27 mouse cellular contexts compared by ENCODE assay signal in genomic region chr14:122511519-122511918, GRCm38 (mm10). TPM values are rescaled to one million over a fixed set of nuclear protein-coding genes. Genes with fewer than 3 reads are reported as not detected.
DNase-seq lines count a peak whose midpoint lies in the region; ATAC-seq and TF ChIP-seq lines count a peak whose summit lies in the region.
"Had no signal": no experiment of that assay in that cellular context is flagged by ENCODE, and none has a peak within 500 bp of the region (broad histone marks: within the 10 kb centered on the region; RNA-seq: fewer than 3 reads in every experiment).

No protein-coding gene starts in this region.

- no peak for TF ChIP-seq POLR2A in liver, adult 2 months (IDR thresholded peaks at IDR 0.05; ENCODE audit: extremely low read depth, insufficient read depth, low read length)

- H3K4me3 ChIP-seq in liver, adult 2 months (ENCODE audit: insufficient read depth, low read depth, low read length): no peak overlapping the region
- H3K4me3 ChIP-seq in lung, postnatal 0 days (ENCODE audit: low read depth, low read length): no peak overlapping the region
- no peak overlapping the region for H3K4me3 ChIP-seq in stomach, embryonic 15.5 days (replicated peaks)
- H3K4me3 ChIP-seq: embryonic facial prominence, embryonic 15.5 days; erythroblast, embryonic 14.5 days; forebrain, embryonic 10.5 days; heart, embryonic 12.5 days; hindbrain, embryonic 10.5 days had no signal

- no peak overlapping the region for H3K4me2 ChIP-seq in lung, postnatal 0 days (replicated peaks; ENCODE audit: low read depth, low read length)
- H3K4me2 ChIP-seq in stomach, embryonic 15.5 days: no peak overlapping the region
- H3K4me2 ChIP-seq: embryonic facial prominence, embryonic 15.5 days; heart, embryonic 12.5 days; hindbrain, embryonic 14.5 days had no signal

- H3K27me3 ChIP-seq in liver, adult 2 months (ENCODE audit: control insufficient read depth, insufficient read depth, low read length): no peaks in the 10 kb centered on the region; the same call in 1 of the 2 replicates
- 0 out of 2 replicates have a peak, but pooled peaks cover 3% of the 10 kb centered on the region for H3K27me3 ChIP-seq in lung, postnatal 0 days (replicated peaks; ENCODE audit: insufficient read depth, low read length)
- no peaks in the 10 kb centered on the region for H3K27me3 ChIP-seq in stomach, embryonic 15.5 days (replicated peaks)
- H3K27me3 ChIP-seq: embryonic facial prominence, embryonic 15.5 days had no signal

- no peak for TF ChIP-seq EP300 in lung, postnatal 0 days (IDR thresholded peaks at IDR 0.05)

- peaks cover 4% of the 10 kb centered on the region; the same call in 1 of the 2 replicates for H3K4me1 ChIP-seq in liver, adult 2 months (ENCODE audit: control insufficient read depth, insufficient read depth, low read length)
- H3K4me1 ChIP-seq in lung, postnatal 0 days (ENCODE audit: insufficient read depth, low read depth, low read length): no peaks in the 10 kb centered on the region
- H3K4me1 ChIP-seq in stomach, embryonic 15.5 days: no peaks in the 10 kb centered on the region
- H3K4me1 ChIP-seq: embryonic facial prominence, embryonic 15.5 days; forebrain, embryonic 10.5 days; heart, embryonic 12.5 days; hindbrain, embryonic 10.5 days had no signal

- no peaks in the 10 kb centered on the region for H3K36me3 ChIP-seq in liver, adult 2 months (ENCODE audit: control insufficient read depth, insufficient read depth, low read length)
- no peaks in the 10 kb centered on the region for H3K36me3 ChIP-seq in lung, postnatal 0 days (ENCODE audit: insufficient read depth, low read length)
- no peaks in the 10 kb centered on the region for H3K36me3 ChIP-seq in stomach, embryonic 15.5 days
- H3K36me3 ChIP-seq: embryonic facial prominence, embryonic 15.5 days; forebrain, embryonic 10.5 days; heart, embryonic 12.5 days; hindbrain, embryonic 10.5 days had no signal

- peak; percentile 94 for DNase-seq in liver, adult 2 months (ENCODE audit: extremely low read depth, low read depth, low spot score)
- DNase-seq in liver: no peak
- no peak for DNase-seq in lung, postnatal 0 days (ENCODE audit: low spot score)
- no peak for DNase-seq in lung, postnatal 14 days
- DNase-seq in left cerebral cortex, adult 11 months (ENCODE audit: low spot score): no peak
- no peak for DNase-seq in right cerebral cortex, adult 2 months (ENCODE audit: low spot score in 2 of 2)
- DNase-seq: adrenal gland, adult 8-10 months; adrenal gland, postnatal 36 days; cerebellum, adult 8-10 months; cerebellum, postnatal 14 days; embryo, embryonic 11 days; gastrocnemius, postnatal 10 days had no signal

- H3K9me3 ChIP-seq in lung, postnatal 0 days (ENCODE audit: low read length): no peaks in the 10 kb centered on the region
- no peaks in the 10 kb centered on the region for H3K9me3 ChIP-seq in stomach, embryonic 15.5 days
- H3K9me3 ChIP-seq: embryonic facial prominence, embryonic 15.5 days; forebrain, embryonic 10.5 days; heart, embryonic 12.5 days; hindbrain, embryonic 10.5 days had no signal

- TF ChIP-seq CTCF in liver, adult 2 months (IDR thresholded peaks at IDR 0.05; ENCODE audit: low read depth, low read length): no peak
- no peak for TF ChIP-seq CTCF in lung, postnatal 0 days (IDR thresholded peaks at IDR 0.05)

- WGBS in liver, adult 2 months: 17% methylated on average over 3 of the region's 3 CpGs
- 31% methylated on average over 3 of the region's 3 CpGs for WGBS in lung, postnatal 0 days
- 43% methylated on average over 3 of the region's 3 CpGs for WGBS in stomach, embryonic 15.5 days

- no peak overlapping the region for H3K27ac ChIP-seq in liver, adult 2 months (replicated peaks; ENCODE audit: insufficient read depth, low read depth, low read length)
- no peak overlapping the region for H3K27ac ChIP-seq in lung, postnatal 0 days (ENCODE audit: low read length)
- H3K27ac ChIP-seq in stomach, embryonic 15.5 days: no peak overlapping the region
- H3K27ac ChIP-seq: embryonic facial prominence, embryonic 15.5 days; forebrain, embryonic 10.5 days; hindbrain, embryonic 10.5 days; hindbrain, embryonic 14.5 days had no signal

- peak; percentile 21; the same call in 1 of the 2 replicates for ATAC-seq in lung, postnatal 0 days
- peak; percentile 78 for ATAC-seq in stomach, embryonic 15.5 days (ENCODE audit: insufficient read depth, low FRiP score, low read depth)
- ATAC-seq: forebrain, embryonic 14.5 days had no signal

- H3K9ac ChIP-seq in liver, adult 2 months (ENCODE audit: low read depth, low read length): no peak overlapping the region
- no peak overlapping the region for H3K9ac ChIP-seq in lung, postnatal 0 days (replicated peaks; ENCODE audit: low read depth)
- no peak overlapping the region for H3K9ac ChIP-seq in stomach, embryonic 15.5 days
- H3K9ac ChIP-seq: embryonic facial prominence, embryonic 15.5 days; heart, embryonic 12.5 days; hindbrain, embryonic 14.5 days had no signal

- no peaks in the 10 kb centered on the region for H3K79me2 ChIP-seq in liver, adult 2 months (ENCODE audit: control insufficient read depth, insufficient read depth, low read length)

RNA-seq across cellular contexts. Expression of gene Gm10837, which starts 21.1 kb away (rescaled TPM):
- not detected in 2 replicates for total RNA-seq in liver, adult 2 months (2014; rRNA removed)
- polyA plus RNA-seq in liver, adult 2 months (2012; rRNA removed): not detected in 2 replicates
- not detected in 2 replicates for polyA plus RNA-seq in lung, postnatal 0 days (2015; fragmentation: Nextera tagmentation; extraction: Ambion mirVana)
- not detected in 2 replicates for polyA plus RNA-seq in stomach, embryonic 15.5 days (2015; fragmentation: Nextera tagmentation; extraction: Ambion mirVana)
- total RNA-seq: adrenal gland, adult 8-10 months; adrenal gland, postnatal 36 days; common myeloid progenitor, adult 5-6 weeks; ES-E14; gastrocnemius, postnatal 10 days; gastrocnemius, postnatal 4 days; heart, adult 8-10 months; heart, postnatal 25 days had no signal
- polyA plus RNA-seq: embryonic facial prominence, embryonic 11.5 days; embryonic facial prominence, embryonic 15.5 days; erythroblast, embryonic 14.5 days; heart, embryonic 12.5 days; heart, embryonic 16.5 days had no signal

RNA-seq across cellular contexts. Expression of gene Pcca, which starts 22.6 kb away (rescaled TPM):
- total RNA-seq in liver, adult 2 months (2014; rRNA removed): 46.7 and 54.1 TPM in 2 replicates
- polyA plus RNA-seq in liver, adult 2 months (2012; rRNA removed): 26.3 and 28.8 TPM in 2 replicates
- polyA plus RNA-seq in lung, postnatal 0 days (2015; fragmentation: Nextera tagmentation; extraction: Ambion mirVana): 10.4 and 16.2 TPM in 2 replicates
- polyA plus RNA-seq in stomach, embryonic 15.5 days (2015; fragmentation: Nextera tagmentation; extraction: Ambion mirVana): 19.2 and 20.2 TPM in 2 replicates

RNA-seq across cellular contexts. Expression of gene Zic2, which starts 36.3 kb away (rescaled TPM):
- not detected in 2 replicates for total RNA-seq in liver, adult 2 months (2014; rRNA removed)
- polyA plus RNA-seq in liver, adult 2 months (2012; rRNA removed): not detected in 2 replicates
- polyA plus RNA-seq in lung, postnatal 0 days (2015; fragmentation: Nextera tagmentation; extraction: Ambion mirVana): 0.05 TPM in 1 of 2 replicates, not detected in the other
- polyA plus RNA-seq in stomach, embryonic 15.5 days (2015; fragmentation: Nextera tagmentation; extraction: Ambion mirVana): not detected in 2 replicates
- total RNA-seq: common myeloid progenitor, adult 5-6 weeks; gastrocnemius, postnatal 10 days; heart, postnatal 25 days had no signal
- polyA plus RNA-seq: erythroblast, embryonic 14.5 days; heart, embryonic 12.5 days; heart, embryonic 16.5 days had no signal

RNA-seq across cellular contexts. Expression of gene Zic5, which starts 46.0 kb away (rescaled TPM):
- not detected in 2 replicates for total RNA-seq in liver, adult 2 months (2014; rRNA removed)
- polyA plus RNA-seq in liver, adult 2 months (2012; rRNA removed): not detected in 2 replicates
- polyA plus RNA-seq in lung, postnatal 0 days (2015; fragmentation: Nextera tagmentation; extraction: Ambion mirVana): not detected in 2 replicates
- not detected in 2 replicates for polyA plus RNA-seq in stomach, embryonic 15.5 days (2015; fragmentation: Nextera tagmentation; extraction: Ambion mirVana)
- total RNA-seq: adrenal gland, postnatal 36 days; common myeloid progenitor, adult 5-6 weeks; gastrocnemius, postnatal 10 days; gastrocnemius, postnatal 4 days; heart, adult 8-10 months; heart, postnatal 25 days had no signal
- polyA plus RNA-seq: heart, embryonic 16.5 days had no signal
